Mouse (Mus musculus) lung, adult 2 months (tissue): ENCODE data around the gene Gm4307. TPM values are rescaled to one million over a fixed set of nuclear protein-coding genes. Genes with fewer than 3 reads are reported as not detected.
"Not testable (repeated sequence)": the region's sequence is repeated elsewhere in the genome, so short reads cannot be mapped to it uniquely, and the experiment has no call there.

Experiments used
- DNase-seq: peaks from one replicate; pipeline ENCODE4 v3.0.0; 2022
- H3K4me1 ChIP-seq: fragments of 200-500 bp; 2 replicates; pipeline ENCODE4 v1.6.1; 2011; ENCODE audit warnings: low read length; ENCODE audit not compliant: control insufficient read depth, insufficient read depth
- H3K4me3 ChIP-seq: fragments of 200-500 bp; replicated peaks from 2 replicates; pipeline ENCODE3; 2011; ENCODE audit warnings: low read depth, mild to moderate bottlenecking, control low read depth, low read length; ENCODE audit errors: extremely low read depth
- WGBS: fragments of 180-500 bp; shearing (Covaris S2); methylation state at CpG from one replicate; pipeline ENCODE4 v1.1.7; 2018; 5-methylcytosine and 5-hydroxymethylcytosine counted together
- polyA plus RNA-seq: library from polyadenylated mRNA; depleted of rRNA; stranded (reverse); fragments of >200 nt; gene quantifications from 2 replicates; pipeline ENCODE4 v1.2.3, GENCODE M21; 2012; rRNA removed

The Gm4307 gene
- not detected in 2 replicates for polyA plus RNA-seq

DNA sequence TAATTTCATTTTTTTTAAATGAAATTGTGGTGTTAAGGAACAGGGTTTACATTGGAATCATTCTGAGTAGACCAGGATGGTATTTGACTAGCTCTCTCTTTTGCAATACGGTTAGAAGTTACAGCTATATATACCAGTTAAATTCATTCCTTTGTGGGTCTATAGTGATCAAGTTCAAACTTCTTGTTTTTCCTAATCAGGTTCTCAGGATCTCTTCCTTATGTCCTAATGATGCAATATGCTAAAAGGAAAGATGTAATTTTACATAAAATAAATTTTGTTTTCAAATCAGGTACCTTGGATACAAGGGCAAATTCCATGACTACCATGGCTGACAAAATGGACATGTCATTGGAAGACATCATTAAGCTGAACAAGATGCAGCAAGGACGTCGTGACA, at the start of gene Gm4307:
TSS of gene Gm4307 (plus strand) at position 301 of the 400 bp plus-strand sequence.
- no CpG with 5 or more reads among the region's 3 CpGs for WGBS
- not testable (repeated sequence) for H3K4me1 ChIP-seq, DNase-seq, H3K4me3 ChIP-seq

DNA sequence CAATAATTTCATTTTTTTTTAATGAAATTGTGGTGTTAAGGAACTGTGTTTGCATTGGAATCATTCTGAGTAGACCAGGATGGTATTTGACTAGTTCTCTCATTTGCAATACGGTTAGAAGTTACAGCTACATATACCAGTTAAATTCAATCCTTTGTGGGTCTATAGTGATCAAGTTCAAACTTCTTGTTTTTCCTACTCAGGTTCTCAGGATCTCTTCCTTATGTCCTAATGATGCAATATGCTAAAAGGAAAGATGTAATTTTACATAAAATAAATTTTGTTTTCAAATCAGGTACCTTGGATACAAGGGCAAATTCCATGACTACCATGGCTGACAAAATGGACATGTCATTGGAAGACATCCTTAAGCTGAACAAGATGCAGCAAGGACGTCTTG, 25.8 kb upstream of the Gm4307 start, which contains the start of gene Gm4301:
TSS of gene Gm4301 (plus strand) at position 301 of the 400 bp plus-strand sequence.
- WGBS, result no CpG with 5 or more reads among the region's 2 CpGs
- not testable (repeated sequence) for H3K4me1 ChIP-seq, H3K4me3 ChIP-seq, DNase-seq

DNA sequence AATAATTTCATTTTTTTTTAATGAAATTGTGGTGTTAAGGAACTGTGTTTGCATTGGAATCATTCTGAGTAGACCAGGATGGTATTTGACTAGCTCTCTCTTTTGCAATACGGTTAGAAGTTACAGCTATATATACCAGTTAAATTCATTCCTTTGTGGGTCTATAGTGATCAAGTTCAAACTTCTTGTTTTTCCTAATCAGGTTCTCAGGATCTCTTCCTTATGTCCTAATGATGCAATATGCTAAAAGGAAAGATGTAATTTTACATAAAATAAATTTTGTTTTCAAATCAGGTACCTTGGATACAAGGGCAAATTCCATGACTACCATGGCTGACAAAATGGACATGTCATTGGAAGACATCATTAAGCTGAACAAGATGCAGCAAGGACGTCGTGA, 20.6 kb upstream of the Gm4307 start, which contains the start of gene Gm4302:
TSS of gene Gm4302 (plus strand) at position 301 of the 400 bp plus-strand sequence.
- DNase-seq, H3K4me1 ChIP-seq, H3K4me3 ChIP-seq: not testable (repeated sequence)
- no CpG with 5 or more reads among the region's 3 CpGs for WGBS

DNA sequence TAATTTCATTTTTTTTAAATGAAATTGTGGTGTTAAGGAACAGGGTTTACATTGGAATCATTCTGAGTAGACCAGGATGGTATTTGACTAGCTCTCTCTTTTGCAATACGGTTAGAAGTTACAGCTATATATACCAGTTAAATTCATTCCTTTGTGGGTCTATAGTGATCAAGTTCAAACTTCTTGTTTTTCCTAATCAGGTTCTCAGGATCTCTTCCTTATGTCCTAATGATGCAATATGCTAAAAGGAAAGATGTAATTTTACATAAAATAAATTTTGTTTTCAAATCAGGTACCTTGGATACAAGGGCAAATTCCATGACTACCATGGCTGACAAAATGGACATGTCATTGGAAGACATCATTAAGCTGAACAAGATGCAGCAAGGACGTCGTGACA, 15.5 kb upstream of the Gm4307 start, which contains the start of gene Gm4303:
TSS of gene Gm4303 (plus strand) at position 301 of the 400 bp plus-strand sequence.
- WGBS, result no CpG with 5 or more reads among the region's 3 CpGs

DNA sequence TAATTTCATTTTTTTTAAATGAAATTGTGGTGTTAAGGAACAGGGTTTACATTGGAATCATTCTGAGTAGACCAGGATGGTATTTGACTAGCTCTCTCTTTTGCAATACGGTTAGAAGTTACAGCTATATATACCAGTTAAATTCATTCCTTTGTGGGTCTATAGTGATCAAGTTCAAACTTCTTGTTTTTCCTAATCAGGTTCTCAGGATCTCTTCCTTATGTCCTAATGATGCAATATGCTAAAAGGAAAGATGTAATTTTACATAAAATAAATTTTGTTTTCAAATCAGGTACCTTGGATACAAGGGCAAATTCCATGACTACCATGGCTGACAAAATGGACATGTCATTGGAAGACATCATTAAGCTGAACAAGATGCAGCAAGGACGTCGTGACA, 10.3 kb upstream of the Gm4307 start, which contains the start of gene Gm4305:
TSS of gene Gm4305 (plus strand) at position 301 of the 400 bp plus-strand sequence.
- not testable (repeated sequence) for H3K4me1 ChIP-seq, H3K4me3 ChIP-seq, DNase-seq
- WGBS, result no CpG with 5 or more reads among the region's 3 CpGs

More for the DNA sequence above, 15.5 kb upstream of the Gm4307 start, which contains the start of gene Gm4303:
- DNase-seq, H3K4me1 ChIP-seq, H3K4me3 ChIP-seq: not testable (repeated sequence)

DNA sequence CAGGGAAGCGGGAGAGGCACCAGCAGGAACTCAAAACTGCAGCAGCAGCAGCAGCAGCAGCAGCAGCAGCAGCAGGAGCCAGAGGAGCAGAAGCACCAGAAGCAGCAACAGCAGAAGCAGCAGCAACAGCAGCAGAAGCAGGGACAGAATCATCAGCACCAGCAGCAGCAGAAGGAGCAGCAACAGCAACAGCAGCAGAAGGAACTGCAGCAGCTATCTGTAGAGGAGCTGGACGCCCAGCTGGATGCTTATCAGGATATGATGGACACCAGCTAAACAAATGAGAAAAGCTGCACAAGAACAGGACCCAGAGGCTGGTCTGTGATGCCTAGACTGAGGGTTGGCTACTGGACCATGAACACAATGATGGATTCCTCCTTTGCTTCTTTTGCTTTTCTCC, 4.3 kb upstream of the Gm4307 start:
- not testable (repeated sequence) for H3K4me3 ChIP-seq, H3K4me1 ChIP-seq
- WGBS, result 55% methylated on average over 2 of the region's 2 CpGs
- peak; percentile 4 for DNase-seq

DNA sequence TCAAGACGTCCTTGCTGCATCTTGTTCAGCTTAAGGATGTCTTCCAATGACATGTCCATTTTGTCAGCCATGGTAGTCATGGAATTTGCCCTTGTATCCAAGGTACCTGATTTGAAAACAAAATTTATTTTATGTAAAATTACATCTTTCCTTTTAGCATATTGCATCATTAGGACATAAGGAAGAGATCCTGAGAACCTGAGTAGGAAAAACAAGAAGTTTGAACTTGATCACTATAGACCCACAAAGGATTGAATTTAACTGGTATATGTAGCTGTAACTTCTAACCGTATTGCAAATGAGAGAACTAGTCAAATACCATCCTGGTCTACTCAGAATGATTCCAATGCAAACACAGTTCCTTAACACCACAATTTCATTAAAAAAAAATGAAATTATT, 21.3 kb downstream of the Gm4307 start, which contains the start of gene Gm4312:
TSS of gene Gm4312 (minus strand) at position 101 of the 400 bp plus-strand sequence.
- no CpG with 5 or more reads among the region's 2 CpGs for WGBS

DNA sequence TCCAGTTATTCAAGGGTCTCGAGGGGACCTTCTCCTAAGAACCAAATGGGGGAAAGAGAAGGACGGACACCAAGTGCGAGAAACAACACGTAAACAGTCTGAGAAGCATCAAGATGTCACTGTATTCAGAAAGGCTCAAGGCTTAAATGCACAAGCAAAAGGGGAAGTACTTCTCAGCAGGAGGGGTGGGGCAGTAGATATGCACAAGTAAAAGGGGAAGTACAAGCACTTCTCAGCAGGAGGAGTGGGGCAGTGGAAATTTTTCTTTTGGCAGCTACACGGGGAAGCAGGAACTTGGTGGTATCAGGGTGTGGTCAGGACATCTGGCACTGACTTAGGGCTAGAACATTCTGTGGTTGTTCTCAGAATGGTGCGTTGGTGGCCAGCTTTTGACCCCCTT, 41.2 kb downstream of the Gm4307 start:
- WGBS, result 78% methylated on average over 6 of the region's 6 CpGs
- not testable (repeated sequence) for H3K4me1 ChIP-seq, H3K4me3 ChIP-seq, DNase-seq

More for the DNA sequence above, 21.3 kb downstream of the Gm4307 start, which contains the start of gene Gm4312:
- H3K4me1 ChIP-seq, H3K4me3 ChIP-seq, DNase-seq: not testable (repeated sequence)

Other genes with a start within 250 kb of the Gm4307 start
- gene Gm4301, start 25.7 kb upstream of the Gm4307 start, polyA plus RNA-seq, result not detected in 2 replicates
- gene Gm4302, start 20.5 kb upstream of the Gm4307 start, polyA plus RNA-seq, result not detected in 2 replicates
- gene Gm4303, start 15.4 kb upstream of the Gm4307 start, polyA plus RNA-seq, result not detected in 2 replicates
- not detected in 2 replicates for gene Gm4305, start 10.2 kb upstream of the Gm4307 start, polyA plus RNA-seq
- not detected in 2 replicates for gene Gm4312, start 21.2 kb downstream of the Gm4307 start, polyA plus RNA-seq
- gene Tmtc3, start 126.0 kb downstream of the Gm4307 start, polyA plus RNA-seq, result 6.8 and 9.8 TPM in 2 replicates
- gene Cep290, start 126.2 kb downstream of the Gm4307 start, polyA plus RNA-seq, result 0.29 and 0.82 TPM in 2 replicates
- 7.9 and 9.4 TPM in 2 replicates for gene 4930430F08Rik, start 229.1 kb downstream of the Gm4307 start, polyA plus RNA-seq
- gene 1700017N19Rik, start 229.1 kb downstream of the Gm4307 start, polyA plus RNA-seq, result not detected in 2 replicates